Mouse (Mus musculus): Measurements from ENCODE around the gene Kalrn. TPM values are rescaled to one million over a fixed set of nuclear protein-coding genes. Genes with fewer than 3 reads are reported as not detected.

The Kalrn gene
- polyA plus RNA-seq (2012; ENCODE audit: insufficient read depth, low replicate concordance), result 309 and 400 TPM in 2 replicates

- H3K4me1 ChIP-seq, result peaks cover 21% of the 10 kb centered on the region
- H3K4me3 ChIP-seq (replicated peaks), result peak within 1 kb of the TSS; percentile 89
- no peaks in the 10 kb centered on the region for H3K9me3 ChIP-seq
- H3K36me3 ChIP-seq (replicated peaks; ENCODE audit: low read length), result no peaks in the 10 kb centered on the region
- peaks cover 84% of the 10 kb centered on the region for H3K27me3 ChIP-seq (replicated peaks)
- TF ChIP-seq FLI1 (IDR thresholded peaks at IDR 0.05; ENCODE audit: low read length), result no peak
- no peak for TF ChIP-seq GATA1 (IDR thresholded peaks at IDR 0.05; ENCODE audit: borderline replicate concordance, low read length)
Measured at GRCm38 (mm10) chr16:34573151-34573802, at the start of gene Kalrn. Kalrn (minus strand) TSS chr16:34573532.

GRCm38 (mm10) chr16:34614021-34614420, 40.7 kb upstream of the Kalrn start:
- H3K36me3 ChIP-seq (replicated peaks; ENCODE audit: low read length), result no peaks in the 10 kb centered on the region
- TF ChIP-seq FLI1 (IDR thresholded peaks at IDR 0.05; ENCODE audit: low read length) (no peak), GATA1 (IDR thresholded peaks at IDR 0.05; ENCODE audit: borderline replicate concordance, low read length) (no peak)
- H3K4me3 ChIP-seq (replicated peaks), result no peak overlapping the region
- H3K27me3 ChIP-seq (replicated peaks), result peaks cover 2% of the 10 kb centered on the region
- H3K9me3 ChIP-seq, result peaks cover 19% of the 10 kb centered on the region
- H3K4me1 ChIP-seq, result no peaks in the 10 kb centered on the region

- Histone ChIP-seq H3K9me3 (peaks cover 16% of the 10 kb centered on the region), H3K4me3 (replicated peaks) (no peak overlapping the region), H3K4me1 (no peaks in the 10 kb centered on the region), H3K27me3 (replicated peaks) (peaks cover 7% of the 10 kb centered on the region), H3K36me3 (replicated peaks; ENCODE audit: low read length) (no peaks in the 10 kb centered on the region)
- TF ChIP-seq GATA1 (IDR thresholded peaks at IDR 0.05; ENCODE audit: borderline replicate concordance, low read length) (no peak), FLI1 (IDR thresholded peaks at IDR 0.05; ENCODE audit: low read length) (no peak)
Measured at GRCm38 (mm10) chr16:34610137-34610536, 36.8 kb upstream of the Kalrn start.

GRCm38 (mm10) chr16:34605679-34606078, 32.3 kb upstream of the Kalrn start:
- no peaks in the 10 kb centered on the region for H3K4me1 ChIP-seq
- peaks cover 8% of the 10 kb centered on the region for H3K9me3 ChIP-seq
- H3K4me3 ChIP-seq (replicated peaks), result no peak overlapping the region
- no peaks in the 10 kb centered on the region for H3K36me3 ChIP-seq (replicated peaks; ENCODE audit: low read length)
- TF ChIP-seq FLI1 (IDR thresholded peaks at IDR 0.05; ENCODE audit: low read length), result no peak
- TF ChIP-seq GATA1 (IDR thresholded peaks at IDR 0.05; ENCODE audit: borderline replicate concordance, low read length), result no peak
- peaks cover 11% of the 10 kb centered on the region for H3K27me3 ChIP-seq (replicated peaks)

- Histone ChIP-seq H3K4me1 (no peaks in the 10 kb centered on the region), H3K27me3 (replicated peaks) (peaks cover 11% of the 10 kb centered on the region), H3K9me3 (peaks cover 8% of the 10 kb centered on the region; the same call in 1 of the 2 replicates), H3K4me3 (replicated peaks) (no peak overlapping the region), H3K36me3 (replicated peaks; ENCODE audit: low read length) (no peaks in the 10 kb centered on the region)
- TF ChIP-seq GATA1 (IDR thresholded peaks at IDR 0.05; ENCODE audit: borderline replicate concordance, low read length), result no peak
- no peak for TF ChIP-seq FLI1 (IDR thresholded peaks at IDR 0.05; ENCODE audit: low read length)
Measured at GRCm38 (mm10) chr16:34603854-34604253, 30.5 kb upstream of the Kalrn start.

GRCm38 (mm10) chr16:34603076-34603475, 29.7 kb upstream of the Kalrn start:
- H3K27me3 ChIP-seq (replicated peaks), result peaks cover 17% of the 10 kb centered on the region
- TF ChIP-seq FLI1 (IDR thresholded peaks at IDR 0.05; ENCODE audit: low read length) (no peak), GATA1 (IDR thresholded peaks at IDR 0.05; ENCODE audit: borderline replicate concordance, low read length) (no peak)

GRCm38 (mm10) chr16:34601954-34602353, 28.6 kb upstream of the Kalrn start:
- peaks cover 14% of the 10 kb centered on the region for H3K9me3 ChIP-seq
- TF ChIP-seq GATA1 (IDR thresholded peaks at IDR 0.05; ENCODE audit: borderline replicate concordance, low read length) (no peak), FLI1 (IDR thresholded peaks at IDR 0.05; ENCODE audit: low read length) (no peak)
- no peaks in the 10 kb centered on the region for H3K4me1 ChIP-seq
- H3K36me3 ChIP-seq (replicated peaks; ENCODE audit: low read length), result no peaks in the 10 kb centered on the region
- H3K4me3 ChIP-seq (replicated peaks), result no peak overlapping the region
- peaks cover 18% of the 10 kb centered on the region for H3K27me3 ChIP-seq (replicated peaks)

More at GRCm38 (mm10) chr16:34603076-34603475, 29.7 kb upstream of the Kalrn start:
- Histone ChIP-seq H3K9me3 (peaks cover 14% of the 10 kb centered on the region), H3K4me1 (no peaks in the 10 kb centered on the region), H3K4me3 (replicated peaks) (no peak overlapping the region), H3K36me3 (replicated peaks; ENCODE audit: low read length) (no peaks in the 10 kb centered on the region)

GRCm38 (mm10) chr16:34595294-34595693, 22.0 kb upstream of the Kalrn start:
- Histone ChIP-seq H3K9me3 (peaks cover 12% of the 10 kb centered on the region), H3K36me3 (replicated peaks; ENCODE audit: low read length) (no peaks in the 10 kb centered on the region), H3K4me1 (peaks cover 3% of the 10 kb centered on the region; the same call in 1 of the 2 replicates), H3K4me3 (replicated peaks) (no peak overlapping the region), H3K27me3 (replicated peaks) (peaks cover 22% of the 10 kb centered on the region)
- no peak for TF ChIP-seq FLI1 (IDR thresholded peaks at IDR 0.05; ENCODE audit: low read length)
- no peak for TF ChIP-seq GATA1 (IDR thresholded peaks at IDR 0.05; ENCODE audit: borderline replicate concordance, low read length)

GRCm38 (mm10) chr16:34594597-34595262, 21.4 kb upstream of the Kalrn start:
- Histone ChIP-seq H3K4me1 (peaks cover 3% of the 10 kb centered on the region; the same call in 1 of the 2 replicates), H3K36me3 (replicated peaks; ENCODE audit: low read length) (no peaks in the 10 kb centered on the region), H3K4me3 (replicated peaks) (no peak overlapping the region), H3K27me3 (replicated peaks) (peaks cover 20% of the 10 kb centered on the region), H3K9me3 (peaks cover 6% of the 10 kb centered on the region)
- TF ChIP-seq GATA1 (IDR thresholded peaks at IDR 0.05; ENCODE audit: borderline replicate concordance, low read length) (no peak), FLI1 (IDR thresholded peaks at IDR 0.05; ENCODE audit: low read length) (no peak)

- H3K9me3 ChIP-seq, result no peaks in the 10 kb centered on the region
- H3K4me3 ChIP-seq (replicated peaks), result no peak overlapping the region
- H3K27me3 ChIP-seq (replicated peaks), result peaks cover 13% of the 10 kb centered on the region
- H3K4me1 ChIP-seq, result peaks cover 3% of the 10 kb centered on the region; the same call in 1 of the 2 replicates
- TF ChIP-seq GATA1 (IDR thresholded peaks at IDR 0.05; ENCODE audit: borderline replicate concordance, low read length) (no peak), FLI1 (IDR thresholded peaks at IDR 0.05; ENCODE audit: low read length) (no peak)
- H3K36me3 ChIP-seq (replicated peaks; ENCODE audit: low read length), result no peaks in the 10 kb centered on the region
Measured at GRCm38 (mm10) chr16:34592696-34593095, 19.4 kb upstream of the Kalrn start.

Data from megakaryocyte, embryonic 14.5 days (primary cell).